Mouse (Mus musculus): ENCODE data around the gene Mllt10.

DNA sequence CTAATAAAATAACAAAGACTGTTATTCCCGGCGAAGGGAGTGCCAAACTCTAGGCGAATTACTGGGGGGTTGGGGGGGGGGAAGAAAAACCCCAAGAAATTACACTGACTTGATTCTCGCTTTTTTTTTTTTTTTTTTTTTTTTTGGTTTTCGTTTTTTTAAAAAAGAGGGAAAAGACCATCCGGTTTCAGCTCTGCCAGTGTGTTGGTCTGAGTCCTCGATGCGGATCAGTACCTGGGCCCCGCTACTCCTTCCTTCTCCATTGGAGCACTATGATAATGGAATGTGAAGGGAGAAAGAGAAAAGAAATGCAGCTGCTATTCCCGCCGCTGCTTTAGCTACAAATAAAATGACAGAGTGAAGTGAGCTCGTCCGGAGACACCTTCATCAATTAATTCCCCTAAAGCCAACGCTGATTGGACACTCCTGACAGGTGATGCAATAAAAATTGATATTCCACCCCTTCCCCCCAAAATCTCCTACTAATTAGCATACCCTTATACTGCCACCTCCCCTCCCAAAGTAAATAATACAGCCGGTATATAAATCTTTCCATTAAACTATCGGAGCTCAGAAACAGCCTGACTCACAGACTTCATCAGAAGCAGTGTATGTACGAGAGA, 6.5 kb upstream of the Mllt10 start, which contains the start of gene Skida1:
- TF ChIP-seq E2F4 (IDR thresholded peaks at IDR 0.05; ENCODE audit: borderline replicate concordance, low read depth, low read length) (no peak), EP300 (IDR thresholded peaks at IDR 0.05; ENCODE audit: low read depth in 1 of 2, low read length in 2 of 2) (no peak), RCOR1 (IDR thresholded peaks at IDR 0.05; ENCODE audit: low read depth, low read length) (no peak), TBP (IDR thresholded peaks at IDR 0.05; ENCODE audit: low read depth, low read length) (no peak), CTCF (IDR thresholded peaks at IDR 0.05 in 2 of 3, conservative IDR thresholded peaks at IDR 0.05 in 1 of 3; ENCODE audit: control insufficient read depth in 1 of 3, insufficient read depth in 1 of 3, low read depth in 2 of 3, low read length in 3 of 3, poor library complexity in 1 of 3, severe bottlenecking in 1 of 3) (no peak), ZNF384 (IDR thresholded peaks at IDR 0.05; ENCODE audit: low read depth, low read length) (peak; percentile 73)

All from MEL (cell line).